Mouse (Mus musculus) olfactory bulb, adult 2 months (tissue): ENCODE measurements around the gene Nmrk1.

Experiments used
- CTCF ChIP-seq: fragments of 200-500 bp; IDR thresholded peaks from 2 replicates; pipeline ENCODE4 v1.5.1; 2012; ENCODE audit warnings: low read depth, mild to moderate bottlenecking, low read length, moderate library complexity; ENCODE audit not compliant: insufficient read depth
- POLR2A ChIP-seq: fragments of 200-500 bp; IDR thresholded peaks from 2 replicates; pipeline ENCODE4 v1.6.1; 2012; ENCODE audit warnings: mild to moderate bottlenecking, low read depth, low read length, moderate library complexity; ENCODE audit not compliant: insufficient read depth

DNA sequence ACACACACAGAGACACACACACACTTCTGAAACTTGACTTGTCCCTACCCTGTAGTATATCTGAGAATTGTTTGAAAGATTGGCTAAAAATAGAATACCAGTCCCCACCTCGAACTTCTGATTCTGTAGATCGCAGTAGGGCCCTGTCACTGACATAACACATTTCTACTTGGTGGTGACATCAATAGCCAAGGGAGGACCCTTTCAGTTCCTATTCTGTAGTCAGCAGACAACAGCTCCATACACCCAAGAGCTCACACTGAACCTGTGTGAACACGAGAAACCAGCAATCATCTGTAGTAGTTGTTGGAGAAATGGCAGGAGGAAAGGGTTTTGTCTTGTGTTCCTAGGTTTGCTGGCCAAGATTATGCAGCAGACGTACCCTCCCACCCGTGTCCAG, 23.2 kb downstream of the Nmrk1 start:
- TF ChIP-seq CTCF, result no peak
- no peak for TF ChIP-seq POLR2A
